Mouse (Mus musculus) liver, embryonic 14.5 days (tissue): ENCODE data around the gene Sh2d1b2. TPM values are rescaled to one million over a fixed set of nuclear protein-coding genes. Genes with fewer than 3 reads are reported as not detected.

Experiments used
- ATAC-seq: fragments of 200-750 bp; cut with Nextera tagmentation; 2 replicates; pipeline ENCODE4 v1.8.0; 2017; ENCODE audit warnings: moderate number of reproducible peaks, mild to moderate bottlenecking, moderate library complexity; ENCODE audit not compliant: insufficient read depth
- DNase-seq, 3 experiments: peaks; one replicate each; pipeline ENCODE4 v3.0.0-alpha.2; 2012 to 2013; ENCODE audit warnings: low read depth in 3 of 3, low spot score in 3 of 3
- H3K27ac ChIP-seq: fragments of 300-500 bp; sonication (generic); 2 replicates; pipeline ENCODE4 v1.5.1; 2014; ENCODE audit warnings: moderate library complexity, mild to moderate bottlenecking, control low read depth, inconsistent platforms
- H3K27me3 ChIP-seq: fragments of 300-500 bp; sonication (generic); 2 replicates; pipeline ENCODE4 v1.6.1; 2014; ENCODE audit warnings: mild to moderate bottlenecking, low read length, moderate library complexity; ENCODE audit not compliant: control insufficient read depth, insufficient read depth
- H3K36me3 ChIP-seq: fragments of 300-500 bp; sonication (generic); replicated peaks from 2 replicates; pipeline ENCODE4 v1.6.1; 2014; ENCODE audit warnings: low read depth; ENCODE audit not compliant: control insufficient read depth, insufficient read depth
- H3K4me1 ChIP-seq, 2 experiments: fragments of 200-500 bp in 1 of 2; fragments of 300-500 bp in 1 of 2; sonication (generic) in 1 of 2; replicated peaks; 2 replicates each; pipeline ENCODE4 v1.6.1; 2012 to 2014; ENCODE audit warnings: antibody characterized with exemption in 1 of 2, inconsistent platforms in 1 of 2, low read length in 1 of 2; ENCODE audit not compliant: control insufficient read depth in 2 of 2, insufficient read depth in 2 of 2
- H3K4me2 ChIP-seq: fragments of 300-500 bp; sonication (generic); 2 replicates; pipeline ENCODE4 v1.6.1; 2014; ENCODE audit warnings: low read depth, mild to moderate bottlenecking, control low read depth, moderate library complexity
- H3K4me3 ChIP-seq, 2 experiments: fragments of 200-500 bp in 1 of 2; fragments of 300-500 bp in 1 of 2; sonication (generic) in 1 of 2; 2 replicates each; pipeline ENCODE4 v1.5.1; 2012 to 2014; ENCODE audit warnings: low read depth in 2 of 2, low read length in 2 of 2, mild to moderate bottlenecking in 2 of 2, control low read depth in 1 of 2, inconsistent platforms in 1 of 2, moderate library complexity in 1 of 2; ENCODE audit not compliant: insufficient read depth in 1 of 2
- H3K9ac ChIP-seq: fragments of 300-500 bp; sonication (generic); replicated peaks from 2 replicates; pipeline ENCODE4 v1.6.1; 2014; ENCODE audit warnings: mild to moderate bottlenecking, control low read depth, moderate library complexity
- H3K9me3 ChIP-seq: fragments of 300-500 bp; sonication (generic); 2 replicates; pipeline ENCODE4 v1.6.1; 2016; ENCODE audit warnings: low read length, mixed read lengths; ENCODE audit not compliant: control insufficient read depth
- CTCF ChIP-seq: IDR thresholded peaks from 2 replicates; pipeline ENCODE4 v1.5.1; 2016; ENCODE audit warnings: antibody characterized with exemption, low read depth, control low read depth
- EP300 ChIP-seq: IDR thresholded peaks from 2 replicates; pipeline ENCODE4 v1.6.1; 2016; ENCODE audit warnings: antibody characterized with exemption, low read depth
- WGBS: fragments of 180-500 bp; shearing (Covaris S2); extraction: QIAGEN DNeasy Blood & Tissue Kit; methylation state at CpG from one replicate; pipeline ENCODE4 v1.1.7; 2014; ENCODE audit not compliant: insufficient replicate concordance; 5-methylcytosine and 5-hydroxymethylcytosine counted together
- polyA plus RNA-seq, 2 experiments: library from polyadenylated mRNA; depleted of rRNA in 1 of 2; stranded (reverse) in 1 of 2; unstranded in 1 of 2; fragments of >200 nt; fragmentation: Nextera tagmentation in 1 of 2; extraction: Ambion mirVana in 1 of 2; gene quantifications; 2 replicates each; pipeline versions ENCODE4 v1.2.1 to v1.2.3; 2012 to 2014

Gene Sh2d1b2
- polyA plus RNA-seq, 2 experiments = not detected

GRCm38 (mm10) chr1:170214757-170215522 lies 17.6 kb upstream of the Sh2d1b2 start, which contains the start of gene Uhmk1:
Gene Uhmk1 (minus strand): TSS chr1:170215397.
- Histone ChIP-seq H3K4me3 (peak within 1 kb of the TSS; percentile 83 to 85), H3K4me1 (peaks cover 6 to 8% of the 10 kb centered on the region in 2 experiments), H3K27ac (peak within 1 kb of the TSS; percentile 66), H3K9me3 (no peaks in the 10 kb centered on the region), H3K36me3 (peaks cover 10% of the 10 kb centered on the region), H3K27me3 (no peaks in the 10 kb centered on the region; the same call in 1 of the 2 replicates), H3K9ac (peak within 1 kb of the TSS; percentile 92), H3K4me2 (peak within 1 kb of the TSS; percentile 86)
- ATAC-seq (peak; percentile 99), DNase-seq (peak; percentile 73 to 84 (median 80))
- TF ChIP-seq CTCF (0 out of 2 replicates have a peak, but pooled peaks have one; percentile 8), EP300 (no peak)
- WGBS = under 1% methylated on average over 69 of the region's 70 CpGs

- 68% methylated on average over 3 of the region's 3 CpGs for WGBS
- no peak overlapping the region for H3K9ac ChIP-seq
- H3K4me2 ChIP-seq = peak overlapping the region; percentile 86
- TF ChIP-seq CTCF (no peak), EP300 (no peak)
- peaks cover 9% of the 10 kb centered on the region for H3K36me3 ChIP-seq
- H3K27ac ChIP-seq = no peak overlapping the region
- H3K9me3 ChIP-seq = no peaks in the 10 kb centered on the region
- peak overlapping the region; percentile 83 to 85; a peak in 3 of 4 replicates for H3K4me3 ChIP-seq
- ATAC-seq (no peak), DNase-seq (no peak)
- H3K4me1 ChIP-seq = peaks cover 6 to 8% of the 10 kb centered on the region in 2 experiments
- H3K27me3 ChIP-seq = no peaks in the 10 kb centered on the region; the same call in 1 of the 2 replicates
Observed at GRCm38 (mm10) chr1:170215590-170215989, 17.0 kb upstream of the Sh2d1b2 start.

DNA sequence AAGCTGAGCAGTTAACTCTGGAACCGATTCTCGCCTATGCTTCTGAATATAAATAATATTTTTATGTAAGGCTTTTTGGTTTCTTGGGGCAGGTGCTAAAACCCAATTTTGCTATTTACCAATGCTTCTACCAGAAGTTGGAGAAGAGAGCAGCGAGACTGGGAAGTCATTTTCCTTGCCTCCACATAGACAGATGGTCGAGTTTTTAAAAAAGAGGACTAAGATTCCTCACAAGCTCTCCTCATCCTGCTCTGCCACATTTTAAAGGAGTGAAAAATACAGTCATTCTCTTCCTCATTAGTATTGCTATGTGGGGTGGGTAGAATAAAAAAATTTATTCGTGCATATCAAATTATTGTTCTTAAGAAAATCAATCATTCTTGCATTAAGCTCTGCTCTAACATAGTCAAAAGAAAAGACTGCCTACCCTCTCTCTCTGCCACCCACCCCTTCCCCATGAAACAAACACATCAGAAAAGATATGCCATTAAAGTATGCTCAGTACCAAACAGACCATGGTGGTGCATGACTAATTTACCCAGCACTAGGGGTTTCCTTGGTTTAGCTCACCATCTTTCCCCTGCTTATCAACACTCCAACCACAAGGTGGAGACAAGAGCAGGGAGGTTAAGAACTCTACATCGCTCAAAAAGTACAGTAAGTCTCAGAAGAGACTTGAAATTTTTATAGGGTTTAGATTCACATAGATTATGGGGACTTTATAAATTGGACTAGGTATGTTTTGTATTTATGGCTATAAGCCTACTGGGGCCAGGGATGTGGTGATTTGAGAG lies 14.3 kb upstream of the Sh2d1b2 start:
- H3K4me3 ChIP-seq = no peak overlapping the region
- no peak overlapping the region for H3K9ac ChIP-seq
- TF ChIP-seq CTCF (peak; percentile 50), EP300 (no peak)
- peaks cover 3 to 5% of the 10 kb centered on the region in 2 experiments for H3K4me1 ChIP-seq
- H3K36me3 ChIP-seq = no peaks in the 10 kb centered on the region
- no peak overlapping the region for H3K27ac ChIP-seq
- no peak overlapping the region for H3K4me2 ChIP-seq
- no peaks in the 10 kb centered on the region; the same call in 1 of the 2 replicates for H3K27me3 ChIP-seq
- WGBS = 65% methylated on average over 6 of the region's 6 CpGs
- peak in 1 of 3 experiments; percentile 12 for DNase-seq
- no peak for ATAC-seq
- no peaks in the 10 kb centered on the region for H3K9me3 ChIP-seq

DNA sequence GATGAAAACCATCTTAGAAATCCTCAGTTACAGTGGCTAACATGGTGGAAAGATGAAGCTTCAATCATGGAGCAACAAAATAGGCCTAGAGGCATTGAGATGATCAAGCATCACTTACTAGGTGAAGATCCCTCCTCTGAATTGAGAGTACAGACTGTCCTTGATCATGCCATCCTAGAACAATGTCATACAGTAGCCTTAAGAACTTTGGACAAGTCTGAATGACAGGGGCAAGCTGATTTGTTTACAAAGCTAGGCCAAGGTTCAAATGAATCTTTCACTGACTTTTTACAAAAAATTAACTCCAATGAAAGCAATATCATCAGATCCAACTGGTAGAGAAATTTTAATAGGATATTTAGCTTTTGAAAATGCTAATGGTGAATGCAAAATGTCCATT lies 12.2 kb upstream of the Sh2d1b2 start:
- ATAC-seq (no peak), DNase-seq (no peak)
- TF ChIP-seq EP300 = no peak
- no peak for TF ChIP-seq CTCF
- no peaks in the 10 kb centered on the region; the same call in 1 of the 2 replicates for H3K27me3 ChIP-seq
- H3K9me3 ChIP-seq = no peaks in the 10 kb centered on the region
- no peaks in the 10 kb centered on the region for H3K36me3 ChIP-seq
- no peak overlapping the region for H3K4me2 ChIP-seq
- no peak overlapping the region for H3K9ac ChIP-seq
- H3K4me1 ChIP-seq = peaks cover 0 to 2% of the 10 kb centered on the region in 2 experiments; a peak in 1 of 4 replicates
- H3K27ac ChIP-seq = no peak overlapping the region
- no peak overlapping the region for H3K4me3 ChIP-seq

GRCm38 (mm10) chr1:170223276-170223675 lies 9.3 kb upstream of the Sh2d1b2 start:
- Histone ChIP-seq H3K4me3 (no peak overlapping the region), H3K9ac (no peak overlapping the region), H3K27ac (no peak overlapping the region), H3K9me3 (no peaks in the 10 kb centered on the region), H3K4me1 (no peaks in the 10 kb centered on the region), H3K27me3 (no peaks in the 10 kb centered on the region; the same call in 1 of the 2 replicates), H3K4me2 (no peak overlapping the region), H3K36me3 (no peaks in the 10 kb centered on the region)
- ATAC-seq = no peak
- DNase-seq = no peak
- TF ChIP-seq CTCF (no peak), EP300 (no peak)
- 51% methylated on average over 2 of the region's 2 CpGs for WGBS
